Mouse (Mus musculus): ENCODE results near the gene Pnpla2.
A peak's percentile ranks its signal among the peaks of the same experiment; 100 is the strongest.
"Not testable (repeated sequence)": the region's sequence is repeated elsewhere in the genome, so short reads cannot be mapped to it uniquely, and the experiment has no call there.

Gene Pnpla2

GRCm38 (mm10) chr7:141454967-141455551 lies at the start of gene Pnpla2:
Gene Pnpla2 (plus strand): TSS chr7:141455198.
- peak; percentile 80 for DNase-seq (ENCODE audit: low spot score)

- no peak for DNase-seq (ENCODE audit: low spot score)
Measured at GRCm38 (mm10) chr7:141405466-141405865, 49.5 kb upstream of the Pnpla2 start.

- not testable (repeated sequence) for DNase-seq (ENCODE audit: low spot score)
Measured at GRCm38 (mm10) chr7:141407670-141408069, 47.3 kb upstream of the Pnpla2 start.

- DNase-seq (ENCODE audit: low spot score) = peak; percentile 68
Measured at GRCm38 (mm10) chr7:141408833-141409232, 46.2 kb upstream of the Pnpla2 start.

- no peak for DNase-seq (ENCODE audit: low spot score)
Measured at GRCm38 (mm10) chr7:141410631-141411030, 44.4 kb upstream of the Pnpla2 start.

GRCm38 (mm10) chr7:141411667-141412066 lies 43.3 kb upstream of the Pnpla2 start:
- DNase-seq (ENCODE audit: low spot score) = no peak

- DNase-seq (ENCODE audit: low spot score) = no peak
Measured at GRCm38 (mm10) chr7:141413331-141413730, 41.7 kb upstream of the Pnpla2 start.

- DNase-seq (ENCODE audit: low spot score) = peak; percentile 100
Measured at GRCm38 (mm10) chr7:141413809-141414584, 41.0 kb upstream of the Pnpla2 start, which contains the start of gene Gatd1. Gene Gatd1 (minus strand): TSS chr7:141414136.

- DNase-seq (ENCODE audit: low spot score) = no peak
Measured at GRCm38 (mm10) chr7:141416144-141416841, 38.7 kb upstream of the Pnpla2 start.

GRCm38 (mm10) chr7:141417731-141418681 lies 37.0 kb upstream of the Pnpla2 start:
- no peak for DNase-seq (ENCODE audit: low spot score)

- DNase-seq (ENCODE audit: low spot score) = no peak
Measured at GRCm38 (mm10) chr7:141418970-141419369, 36.0 kb upstream of the Pnpla2 start.

- no peak for DNase-seq (ENCODE audit: low spot score)
Measured at GRCm38 (mm10) chr7:141420030-141420702, 34.8 kb upstream of the Pnpla2 start.

GRCm38 (mm10) chr7:141423811-141424210 lies 31.2 kb upstream of the Pnpla2 start:
- DNase-seq (ENCODE audit: low spot score) = no peak

- DNase-seq (ENCODE audit: low spot score) = no peak
Measured at GRCm38 (mm10) chr7:141426948-141427730, 27.9 kb upstream of the Pnpla2 start.

- no peak for DNase-seq (ENCODE audit: low spot score)
Measured at GRCm38 (mm10) chr7:141428701-141429100, 26.3 kb upstream of the Pnpla2 start.

- DNase-seq (ENCODE audit: low spot score) = no peak
Measured at GRCm38 (mm10) chr7:141429310-141429709, 25.7 kb upstream of the Pnpla2 start, which contains the start of gene Cend1. Gene Cend1 (minus strand): TSS chr7:141429491.

- DNase-seq (ENCODE audit: low spot score) = no peak
Measured at GRCm38 (mm10) chr7:141429840-141430584, 25.0 kb upstream of the Pnpla2 start.

- DNase-seq (ENCODE audit: low spot score) = no peak
Measured at GRCm38 (mm10) chr7:141430585-141431240, 24.3 kb upstream of the Pnpla2 start.

All from urinary bladder, postnatal 10 days (tissue).